Mouse (Mus musculus): ENCODE results near the gene Aqp9. TPM values are rescaled to one million over a fixed set of nuclear protein-coding genes. Genes with fewer than 3 reads are reported as not detected.
"Not testable (repeated sequence)": the region's sequence is repeated elsewhere in the genome, so short reads cannot be mapped to it uniquely, and the experiment has no call there.

The Aqp9 gene
- polyA plus RNA-seq, 1 experiment, result 0.36 TPM

GRCm38 (mm10) chr9:71133190-71133589 lies 35.3 kb downstream of the Aqp9 start:
- TF ChIP-seq CTCF (IDR thresholded peaks at IDR 0.05; ENCODE audit: borderline replicate concordance, extremely low read depth, insufficient read depth, insufficient read length) (no peak), POLR2A (IDR thresholded peaks at IDR 0.05; ENCODE audit: borderline replicate concordance, extremely low read depth, insufficient read depth, insufficient read length, poor library complexity, severe bottlenecking) (no peak)
- DNase-seq (ENCODE audit: low read depth), result no peak

GRCm38 (mm10) chr9:71131822-71132221 lies 36.7 kb downstream of the Aqp9 start:
- DNase-seq (ENCODE audit: low read depth), result no peak
- no peak for TF ChIP-seq CTCF (IDR thresholded peaks at IDR 0.05; ENCODE audit: borderline replicate concordance, extremely low read depth, insufficient read depth, insufficient read length)
- TF ChIP-seq POLR2A (IDR thresholded peaks at IDR 0.05; ENCODE audit: borderline replicate concordance, extremely low read depth, insufficient read depth, insufficient read length, poor library complexity, severe bottlenecking), result no peak

DNA sequence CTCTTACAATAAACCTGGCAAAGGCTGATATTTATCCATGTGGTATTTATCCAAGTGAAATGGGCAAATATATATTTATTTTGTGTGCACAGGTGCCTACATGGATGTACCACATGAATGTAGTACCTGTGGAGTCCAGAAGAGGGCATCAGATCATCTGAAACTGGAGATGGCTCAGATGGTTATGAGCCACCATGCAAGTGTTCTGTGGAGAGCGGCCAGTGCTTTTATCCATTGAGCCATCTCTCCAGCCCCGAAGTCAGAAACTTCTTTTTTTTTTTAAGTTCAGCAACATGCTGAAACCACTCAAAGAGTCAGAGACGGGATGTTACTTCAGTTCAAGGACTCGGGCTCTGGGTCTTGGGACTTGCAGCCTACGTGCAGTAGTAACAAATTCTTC lies 39.6 kb downstream of the Aqp9 start:
- TF ChIP-seq POLR2A (IDR thresholded peaks at IDR 0.05; ENCODE audit: borderline replicate concordance, extremely low read depth, insufficient read depth, insufficient read length, poor library complexity, severe bottlenecking), result no peak
- TF ChIP-seq CTCF (IDR thresholded peaks at IDR 0.05; ENCODE audit: borderline replicate concordance, extremely low read depth, insufficient read depth, insufficient read length), result peak; percentile 62; the same call in 1 of the 2 replicates
- DNase-seq (ENCODE audit: low read depth), result peak; percentile 78

DNA sequence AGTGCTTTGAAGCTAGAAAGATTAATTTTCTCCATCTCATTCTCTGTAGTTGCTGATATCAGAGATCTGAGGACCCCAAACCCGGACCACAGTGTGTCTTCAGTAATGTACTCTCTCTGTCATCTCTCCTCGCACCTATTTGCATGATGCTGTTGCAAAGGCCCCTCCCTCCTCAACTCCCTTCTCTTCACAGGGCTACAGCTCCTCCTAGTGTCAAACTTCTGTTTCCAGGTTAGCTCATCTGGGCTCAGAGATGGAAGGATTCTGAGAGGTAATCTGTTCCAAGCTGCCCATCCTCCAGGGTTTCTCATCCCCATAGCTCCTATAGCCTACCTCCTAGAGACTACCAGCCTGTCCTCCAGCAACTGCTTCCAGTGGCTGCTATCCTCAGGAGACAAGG lies 42.3 kb downstream of the Aqp9 start:
- TF ChIP-seq POLR2A (IDR thresholded peaks at IDR 0.05; ENCODE audit: borderline replicate concordance, extremely low read depth, insufficient read depth, insufficient read length, poor library complexity, severe bottlenecking) (no peak), CTCF (IDR thresholded peaks at IDR 0.05; ENCODE audit: borderline replicate concordance, extremely low read depth, insufficient read depth, insufficient read length) (peak; percentile 33; the same call in 1 of the 2 replicates)
- peak; percentile 20 for DNase-seq (ENCODE audit: low read depth)

- DNase-seq (ENCODE audit: low read depth), result not testable (repeated sequence)
Observed at GRCm38 (mm10) chr9:71123095-71123494, 45.4 kb downstream of the Aqp9 start.

GRCm38 (mm10) chr9:71120924-71121323 lies 47.6 kb downstream of the Aqp9 start:
- no peak for TF ChIP-seq POLR2A (IDR thresholded peaks at IDR 0.05; ENCODE audit: borderline replicate concordance, extremely low read depth, insufficient read depth, insufficient read length, poor library complexity, severe bottlenecking)
- no peak for TF ChIP-seq CTCF (IDR thresholded peaks at IDR 0.05; ENCODE audit: borderline replicate concordance, extremely low read depth, insufficient read depth, insufficient read length)
- DNase-seq (ENCODE audit: low read depth), result no peak

- no peak for DNase-seq (ENCODE audit: low read depth)
- no peak for TF ChIP-seq CTCF (IDR thresholded peaks at IDR 0.05; ENCODE audit: borderline replicate concordance, extremely low read depth, insufficient read depth, insufficient read length)
- no peak for TF ChIP-seq POLR2A (IDR thresholded peaks at IDR 0.05; ENCODE audit: borderline replicate concordance, extremely low read depth, insufficient read depth, insufficient read length, poor library complexity, severe bottlenecking)
Observed at GRCm38 (mm10) chr9:71113166-71113565, 55.3 kb downstream of the Aqp9 start.

- DNase-seq (ENCODE audit: low read depth), result no peak
- TF ChIP-seq CTCF (IDR thresholded peaks at IDR 0.05; ENCODE audit: borderline replicate concordance, extremely low read depth, insufficient read depth, insufficient read length) (no peak), POLR2A (IDR thresholded peaks at IDR 0.05; ENCODE audit: borderline replicate concordance, extremely low read depth, insufficient read depth, insufficient read length, poor library complexity, severe bottlenecking) (no peak)
Observed at GRCm38 (mm10) chr9:71103521-71103920, 65.0 kb downstream of the Aqp9 start.

GRCm38 (mm10) chr9:71094066-71094465 lies 74.4 kb downstream of the Aqp9 start:
- no peak for DNase-seq (ENCODE audit: low read depth)
- TF ChIP-seq POLR2A (IDR thresholded peaks at IDR 0.05; ENCODE audit: borderline replicate concordance, extremely low read depth, insufficient read depth, insufficient read length, poor library complexity, severe bottlenecking) (no peak), CTCF (IDR thresholded peaks at IDR 0.05; ENCODE audit: borderline replicate concordance, extremely low read depth, insufficient read depth, insufficient read length) (no peak)

GRCm38 (mm10) chr9:71092038-71092437 lies 76.4 kb downstream of the Aqp9 start:
- TF ChIP-seq CTCF (IDR thresholded peaks at IDR 0.05; ENCODE audit: borderline replicate concordance, extremely low read depth, insufficient read depth, insufficient read length) (peak; percentile 66), POLR2A (IDR thresholded peaks at IDR 0.05; ENCODE audit: borderline replicate concordance, extremely low read depth, insufficient read depth, insufficient read length, poor library complexity, severe bottlenecking) (no peak)
- DNase-seq (ENCODE audit: low read depth), result peak; percentile 76

- TF ChIP-seq POLR2A (IDR thresholded peaks at IDR 0.05; ENCODE audit: borderline replicate concordance, extremely low read depth, insufficient read depth, insufficient read length, poor library complexity, severe bottlenecking), result no peak
- no peak for TF ChIP-seq CTCF (IDR thresholded peaks at IDR 0.05; ENCODE audit: borderline replicate concordance, extremely low read depth, insufficient read depth, insufficient read length)
- DNase-seq (ENCODE audit: low read depth), result peak; percentile 36
Observed at GRCm38 (mm10) chr9:71079201-71079600, 89.3 kb downstream of the Aqp9 start.

DNA sequence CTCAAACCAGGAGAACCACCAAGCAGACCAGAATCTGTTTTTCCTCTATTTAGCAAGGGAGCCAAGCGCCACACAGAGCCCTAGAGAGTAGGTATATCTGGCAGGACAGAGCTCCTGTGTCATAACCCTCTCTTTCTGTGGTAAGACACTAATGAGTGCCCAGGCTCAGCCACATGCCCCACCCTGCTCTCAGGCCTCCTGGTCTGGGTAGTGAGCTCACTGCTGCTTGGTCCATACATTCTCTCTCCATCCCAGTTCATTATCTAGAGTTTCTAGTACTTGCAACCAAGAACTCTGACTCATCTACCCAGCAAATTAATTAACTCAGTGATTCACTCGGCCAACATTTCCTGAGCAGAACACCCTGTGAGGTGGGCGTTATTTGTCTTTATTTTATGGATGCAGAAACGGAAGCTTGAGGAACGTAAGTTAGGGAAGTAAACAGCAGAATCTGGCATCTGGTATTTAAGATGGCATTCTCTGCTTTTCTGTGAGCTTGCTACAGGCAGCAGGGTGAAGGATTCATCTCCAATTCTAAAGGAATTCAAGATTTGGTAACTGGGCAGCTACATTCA lies 91.1 kb downstream of the Aqp9 start:
- DNase-seq (ENCODE audit: low read depth), result no peak
- no peak for TF ChIP-seq CTCF (IDR thresholded peaks at IDR 0.05; ENCODE audit: borderline replicate concordance, extremely low read depth, insufficient read depth, insufficient read length)
- no peak for TF ChIP-seq POLR2A (IDR thresholded peaks at IDR 0.05; ENCODE audit: borderline replicate concordance, extremely low read depth, insufficient read depth, insufficient read length, poor library complexity, severe bottlenecking)

All from brain, embryonic 14.5 days (tissue).